Mouse (Mus musculus): ENCODE measurements at regions not wholly inside any gene's neighbourhood (a gene's known extent, or its start where the extent isn't known, plus 50 kb on each side); places are given as distances from the start of the nearest gene placed in this dataset.

DNA sequence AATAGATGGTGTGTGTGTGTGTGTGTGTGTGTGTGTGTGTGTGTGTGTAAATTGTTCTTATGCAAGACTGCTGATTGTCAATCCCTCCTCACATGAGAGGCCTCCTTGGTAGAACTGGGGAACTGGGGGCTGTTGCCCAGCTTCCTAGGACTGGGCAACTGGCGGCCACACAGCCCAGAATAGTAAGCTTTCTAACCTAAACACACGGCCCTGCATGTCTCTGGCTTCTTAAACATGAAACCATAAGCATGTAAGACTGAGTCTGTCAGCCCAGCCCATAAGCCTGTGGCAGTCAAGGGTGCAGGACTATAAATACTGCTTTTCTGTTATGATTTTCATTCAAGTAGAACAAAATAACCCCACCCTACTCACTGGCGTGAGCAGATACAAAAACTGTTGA, 60.7 kb downstream of the Ifng start:
- DNase-seq = no peak

DNA sequence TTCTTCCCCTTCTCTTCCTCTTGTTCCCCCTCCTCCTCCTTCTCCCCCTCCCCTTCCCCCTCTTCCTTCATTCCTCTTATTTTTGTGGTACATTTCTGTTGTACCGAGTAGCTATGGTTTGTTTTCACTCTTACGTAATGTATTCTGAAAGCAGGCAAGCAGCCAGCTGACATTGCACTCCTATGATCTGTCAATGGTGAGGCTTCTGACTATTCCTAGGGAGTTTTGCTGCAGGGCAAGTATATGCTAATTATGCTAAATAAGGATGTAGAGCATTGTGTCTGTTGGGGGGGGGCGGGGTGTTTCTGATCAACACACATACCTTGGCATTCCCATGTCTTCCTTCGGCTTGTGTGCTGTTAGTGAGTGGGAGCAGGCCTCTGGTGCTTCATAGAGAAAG, 64.0 kb downstream of the Ifng start:
- DNase-seq = no peak

DNA sequence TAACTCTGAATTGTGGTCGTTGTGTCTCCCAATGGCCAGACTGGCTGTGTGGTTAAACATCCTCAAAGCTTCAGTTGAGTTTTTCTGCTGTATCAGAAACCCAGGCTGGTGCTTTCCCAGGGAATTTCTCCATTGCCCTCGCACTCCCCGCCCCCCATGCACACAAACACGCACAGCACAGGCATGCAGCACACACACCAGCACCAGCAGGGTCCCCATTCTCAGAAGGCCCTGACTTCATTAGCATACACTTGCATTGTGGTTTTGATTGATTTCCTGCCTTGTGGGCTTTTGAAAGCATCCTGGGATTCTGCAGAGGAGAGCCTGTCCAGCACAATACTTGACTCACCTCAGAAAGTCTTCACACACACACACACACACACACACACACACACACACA, 65.3 kb downstream of the Ifng start:
- no peak for DNase-seq

DNA sequence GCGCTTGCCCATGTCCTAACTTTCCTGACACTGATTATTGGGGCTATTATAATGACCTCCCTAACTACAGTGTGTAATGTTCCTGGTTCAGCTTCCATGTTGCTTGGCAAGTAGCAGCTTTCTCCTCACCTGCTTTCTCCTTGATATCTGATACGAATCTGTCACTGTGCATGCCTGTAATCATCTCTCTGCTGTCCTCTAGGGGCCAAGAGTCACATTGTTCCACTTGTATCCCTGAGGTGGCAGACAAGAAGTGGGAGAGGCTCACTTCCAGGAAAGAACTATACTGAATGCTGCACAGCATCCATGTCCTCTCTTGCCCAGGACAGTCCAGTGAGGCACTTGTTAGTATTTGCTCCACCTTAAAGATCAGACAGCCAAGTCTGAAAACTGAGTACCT, 66.8 kb downstream of the Ifng start:
- no peak for DNase-seq

GRCm38 (mm10) chr10:118516839-118517238, 76.0 kb downstream of the Ifng start:
- no peak for DNase-seq

DNA sequence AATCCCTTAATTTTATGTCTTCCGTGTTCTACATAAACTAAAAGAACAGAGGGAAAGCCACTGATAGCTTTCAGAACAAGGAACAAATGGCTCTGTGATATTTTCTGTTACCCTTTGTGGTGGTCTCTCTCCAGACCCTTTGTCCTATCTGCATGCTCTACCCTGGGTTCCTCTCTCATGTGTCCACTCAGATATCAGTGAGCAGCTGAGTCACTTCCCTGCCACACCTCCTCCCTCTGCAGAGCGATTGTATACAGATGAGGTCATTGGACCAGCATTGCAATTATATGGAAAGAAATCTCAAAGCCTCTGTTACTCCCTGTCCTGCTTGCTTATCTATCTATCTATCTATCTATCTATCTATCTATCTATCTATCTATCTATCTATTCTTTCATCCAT, 77.1 kb downstream of the Ifng start:
- DNase-seq = no peak

DNA sequence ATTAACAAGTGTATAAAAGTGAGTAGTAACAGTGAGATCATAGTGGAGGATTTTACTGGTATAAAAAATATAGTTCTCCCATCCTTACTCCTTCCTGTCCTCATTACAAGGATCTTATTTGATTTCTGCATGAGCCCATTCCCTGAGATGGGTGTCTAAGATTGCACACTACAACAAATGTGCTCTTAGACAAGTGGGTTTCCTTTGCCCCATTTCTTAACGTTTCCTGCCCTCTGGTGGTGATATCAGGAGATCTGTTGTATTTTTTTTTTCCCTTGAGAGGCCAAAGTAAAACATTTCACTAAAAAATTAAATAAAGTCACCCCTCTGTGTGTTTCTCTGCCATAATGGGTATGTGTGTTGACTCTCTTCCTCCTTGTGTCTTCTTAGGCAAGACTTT, 105.1 kb downstream of the Ifng start:
- DNase-seq = no peak

GRCm38 (mm10) chr10:118550201-118550600, 109.4 kb downstream of the Ifng start:
- DNase-seq = no peak

DNA sequence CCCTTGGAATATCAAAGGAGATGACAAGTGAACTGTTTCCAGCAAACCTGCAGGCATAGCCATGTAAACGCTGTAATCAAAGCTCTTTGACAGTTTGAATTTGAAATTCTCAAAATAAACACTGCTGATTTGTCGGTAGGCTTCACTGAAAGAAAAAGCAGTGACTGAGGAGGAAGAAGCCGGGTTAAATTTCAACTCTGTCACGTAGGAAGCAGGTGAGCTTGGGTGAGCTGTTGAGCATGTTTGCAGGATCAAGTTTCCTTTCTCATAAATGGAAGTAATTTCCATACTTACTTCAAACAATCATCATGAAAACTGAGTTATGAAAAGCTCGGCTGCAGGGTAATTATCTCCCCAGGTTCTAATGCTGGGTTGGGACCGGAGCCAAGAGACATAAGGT, 118.0 kb downstream of the Ifng start:
- no peak for DNase-seq

DNA sequence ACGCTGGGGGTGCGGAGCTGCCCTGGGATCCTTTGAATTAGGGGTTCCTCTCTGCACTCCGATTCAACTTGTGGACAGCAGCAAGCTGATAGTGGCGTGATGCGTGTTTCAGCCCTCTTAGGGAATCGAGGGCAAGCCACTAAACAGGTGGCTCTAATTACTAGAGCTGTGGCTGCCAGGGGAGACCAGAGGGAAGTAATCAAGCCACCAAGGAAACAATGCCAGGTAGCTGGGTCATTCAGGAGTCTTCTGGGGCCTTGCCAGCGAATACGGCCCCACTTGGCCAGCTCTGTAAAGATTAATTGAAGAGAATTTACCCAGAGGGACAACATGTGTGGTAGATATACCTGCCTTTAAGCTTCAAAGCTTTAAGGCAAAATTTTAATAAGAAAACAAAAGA, 123.2 kb downstream of the Ifng start:
- DNase-seq = no peak

GRCm38 (mm10) chr10:118564528-118565268, 123.9 kb downstream of the Ifng start:
- DNase-seq = no peak

GRCm38 (mm10) chr10:118568617-118569016, 127.8 kb downstream of the Ifng start:
- no peak for DNase-seq

DNA sequence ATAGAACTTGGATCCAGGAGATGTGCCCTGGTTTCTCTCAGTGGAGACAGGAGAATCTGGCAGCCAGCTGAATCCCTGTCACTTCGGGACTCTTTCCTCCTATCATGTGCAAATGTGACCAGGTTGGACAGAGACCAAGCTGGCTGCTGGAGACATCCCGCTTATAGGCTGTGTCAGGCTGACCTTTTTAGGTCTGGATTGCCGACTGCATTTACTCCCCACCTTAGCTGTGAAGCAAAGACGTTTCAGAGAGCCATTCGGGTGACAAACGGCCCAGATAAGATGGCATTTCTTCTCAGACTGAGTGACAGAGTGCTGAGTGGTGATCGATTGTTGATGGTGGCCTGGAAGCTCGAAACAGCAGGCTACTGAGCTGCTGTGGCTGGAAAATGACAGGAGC, 128.6 kb downstream of the Ifng start:
- DNase-seq = no peak

DNA sequence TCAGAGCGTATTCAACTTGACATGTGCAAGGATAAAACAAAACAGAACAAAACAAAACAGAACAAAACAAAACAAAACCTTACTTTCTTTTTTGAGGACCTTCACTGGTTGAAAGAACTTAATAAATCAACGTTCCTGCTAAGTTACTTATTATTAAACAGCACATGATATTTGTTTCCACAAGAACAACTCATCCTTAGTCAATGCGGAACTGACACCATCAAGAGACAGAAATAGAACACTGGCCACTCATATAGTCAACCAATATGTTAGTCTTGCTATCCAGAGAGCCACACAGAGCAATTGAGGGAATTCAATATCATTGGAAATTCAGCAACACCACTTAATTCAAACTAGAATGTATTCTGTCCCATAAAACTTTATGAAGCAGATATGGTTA, 132.4 kb downstream of the Ifng start:
- DNase-seq = no peak

- DNase-seq = no peak
Observed at GRCm38 (mm10) chr10:118575570-118575969, 134.7 kb downstream of the Ifng start.

DNA sequence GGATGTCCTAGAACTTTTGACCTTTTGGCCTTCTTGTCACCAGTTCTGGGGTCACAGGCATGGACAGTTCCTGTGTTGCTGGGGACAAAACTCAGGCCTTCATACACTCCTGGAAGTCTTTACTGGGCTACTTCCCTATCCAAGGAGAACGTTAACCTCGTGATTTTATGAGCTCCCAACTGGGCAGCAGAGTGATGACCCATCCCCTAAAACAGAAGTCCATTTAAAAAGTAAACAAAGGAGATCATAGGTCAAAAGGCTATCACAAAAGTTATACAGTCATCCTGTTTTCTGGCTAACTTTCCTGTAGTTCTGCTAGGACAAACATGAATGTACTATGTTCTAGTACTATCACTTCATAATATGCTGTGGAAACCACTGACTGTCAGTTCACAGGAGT, 140.5 kb downstream of the Ifng start:
- DNase-seq = no peak

- no peak for DNase-seq
Observed at GRCm38 (mm10) chr10:118585821-118586220, 145.0 kb downstream of the Ifng start.

DNA sequence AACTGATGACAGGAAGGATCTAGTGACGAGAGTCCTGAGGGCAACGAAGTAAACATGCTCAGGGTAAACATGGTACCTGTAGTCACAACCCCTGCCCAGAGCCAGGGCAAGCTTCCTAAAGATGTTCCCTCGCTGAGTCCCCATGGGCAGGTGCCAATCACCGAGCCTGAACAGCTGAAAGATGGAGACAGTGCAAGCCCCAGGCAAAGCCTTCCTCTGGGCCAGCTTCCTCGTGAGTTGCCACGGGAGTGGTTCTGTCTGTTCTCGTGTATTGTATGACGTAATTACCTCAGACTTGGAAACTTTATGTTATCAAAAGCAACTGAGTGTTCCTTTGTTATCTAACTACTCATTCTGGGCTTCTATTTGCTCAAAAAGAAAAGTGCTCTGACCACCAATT, 147.4 kb downstream of the Ifng start:
- no peak for DNase-seq

GRCm38 (mm10) chr10:118592648-118593368, 152.0 kb downstream of the Ifng start:
- peak; percentile 86 for DNase-seq

DNA sequence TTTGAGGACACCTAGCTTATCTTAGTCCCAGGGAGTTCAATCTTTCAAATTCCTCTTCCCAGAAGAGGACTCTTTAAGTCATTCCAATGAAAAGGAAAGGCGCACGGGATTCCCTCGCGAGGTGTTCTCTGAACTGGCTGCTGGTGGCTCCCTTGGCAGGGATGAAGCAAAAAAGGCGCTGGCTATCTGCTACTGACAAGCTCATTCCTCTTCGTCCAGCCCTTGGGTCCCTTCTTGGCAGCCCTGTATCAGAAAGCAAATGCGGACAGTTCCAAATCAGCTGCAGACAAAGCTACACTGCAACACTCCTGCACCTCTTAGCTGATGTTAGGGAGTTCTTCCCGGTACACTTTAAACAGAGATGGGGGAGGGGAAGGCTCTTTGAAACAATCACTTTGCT, 155.4 kb downstream of the Ifng start:
- no peak for DNase-seq

GRCm38 (mm10) chr10:118598497-118598896, 157.7 kb downstream of the Ifng start:
- DNase-seq = no peak

DNA sequence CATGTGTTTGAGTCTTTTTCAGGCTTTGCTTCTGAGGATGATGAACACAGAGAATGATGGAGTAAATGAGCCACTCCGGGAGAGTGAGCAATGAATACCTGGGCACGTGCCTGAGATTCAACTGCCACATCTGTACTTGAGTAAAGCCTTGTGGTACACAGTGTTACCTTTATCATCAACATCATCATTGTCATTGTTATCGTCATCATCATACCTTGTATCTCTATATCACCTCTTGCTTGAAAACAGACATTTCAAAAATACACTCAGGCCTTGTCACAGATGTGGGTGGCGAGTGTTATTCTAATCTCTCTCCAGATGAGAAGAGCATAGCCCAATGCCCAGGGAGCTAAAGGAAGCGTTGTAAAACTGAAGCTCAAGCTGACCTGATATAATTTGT, 158.4 kb downstream of the Ifng start:
- DNase-seq = no peak

GRCm38 (mm10) chr10:118599610-118600009, 158.8 kb downstream of the Ifng start:
- DNase-seq = no peak

GRCm38 (mm10) chr10:118602922-118603321, 162.1 kb downstream of the Ifng start:
- no peak for DNase-seq
